Mouse (Mus musculus) thymus, adult 2 months (tissue): ENCODE data around the gene Csf1. TPM values are rescaled to one million over a fixed set of nuclear protein-coding genes. Genes with fewer than 3 reads are reported as not detected.

Source experiments
- DNase-seq: peaks from one replicate; pipeline ENCODE4 v3.0.0; 2021
- H3K27ac ChIP-seq: fragments of 200-500 bp; 2 replicates; pipeline ENCODE4 v1.5.1; 2012; ENCODE audit warnings: low read length, control low read depth; ENCODE audit not compliant: control insufficient read depth, insufficient read depth
- H3K27me3 ChIP-seq: fragments of 200-500 bp; 2 replicates; pipeline ENCODE4 v1.6.1; 2012; ENCODE audit warnings: mild to moderate bottlenecking, low read length, moderate library complexity, mixed read lengths; ENCODE audit not compliant: control insufficient read depth, insufficient read depth
- H3K36me3 ChIP-seq: fragments of 200-500 bp; 2 replicates; pipeline ENCODE4 v1.6.1; 2012; ENCODE audit warnings: mild to moderate bottlenecking, low read length, moderate library complexity; ENCODE audit not compliant: control insufficient read depth, insufficient read depth
- H3K4me1 ChIP-seq: fragments of 200-500 bp; replicated peaks from 2 replicates; pipeline ENCODE4 v1.6.1; 2012; ENCODE audit warnings: low read length; ENCODE audit not compliant: control insufficient read depth, insufficient read depth
- H3K4me3 ChIP-seq: fragments of 200-500 bp; 2 replicates; pipeline ENCODE4 v1.5.1; 2012; ENCODE audit warnings: mild to moderate bottlenecking, low read length, control low read depth, moderate library complexity; ENCODE audit not compliant: control insufficient read depth, insufficient read depth
- CTCF ChIP-seq: fragments of 200-500 bp; IDR thresholded peaks from 2 replicates; pipeline ENCODE4 v1.5.1; 2012; ENCODE audit warnings: mild to moderate bottlenecking, control low read depth, low read length, moderate library complexity, borderline replicate concordance; ENCODE audit not compliant: control insufficient read depth, poor library complexity, insufficient read depth; ENCODE audit errors: extremely low read depth
- POLR2A ChIP-seq: fragments of 200-500 bp; IDR thresholded peaks from 2 replicates; pipeline ENCODE4 v1.6.1; 2012; ENCODE audit warnings: mild to moderate bottlenecking, low read length, control low read depth, moderate library complexity; ENCODE audit not compliant: control insufficient read depth, poor library complexity, insufficient read depth; ENCODE audit errors: extremely low read depth
- WGBS: fragments of 180-500 bp; shearing (Covaris S2); methylation state at CpG from one replicate; pipeline ENCODE4 v1.1.7; 2018; 5-methylcytosine and 5-hydroxymethylcytosine counted together
- polyA plus RNA-seq: library from polyadenylated mRNA; depleted of rRNA; stranded (reverse); fragments of >200 nt; gene quantifications from 2 replicates; pipeline ENCODE4 v1.2.3, GENCODE M21; 2012

The Csf1 gene
- polyA plus RNA-seq, 1 experiment, result 12.5 TPM

GRCm38 (mm10) chr3:107733329-107733728, 26.9 kb downstream of the Csf1 start:
- TF ChIP-seq POLR2A (no peak), CTCF (no peak)
- H3K27me3 ChIP-seq, result no peaks in the 10 kb centered on the region
- no peak overlapping the region for H3K4me3 ChIP-seq
- H3K36me3 ChIP-seq, result no peaks in the 10 kb centered on the region
- no peaks in the 10 kb centered on the region for H3K4me1 ChIP-seq
- no peak for DNase-seq
- H3K27ac ChIP-seq, result no peak overlapping the region
- WGBS, result 93% methylated on average over 1 of the region's 1 CpGs

DNA sequence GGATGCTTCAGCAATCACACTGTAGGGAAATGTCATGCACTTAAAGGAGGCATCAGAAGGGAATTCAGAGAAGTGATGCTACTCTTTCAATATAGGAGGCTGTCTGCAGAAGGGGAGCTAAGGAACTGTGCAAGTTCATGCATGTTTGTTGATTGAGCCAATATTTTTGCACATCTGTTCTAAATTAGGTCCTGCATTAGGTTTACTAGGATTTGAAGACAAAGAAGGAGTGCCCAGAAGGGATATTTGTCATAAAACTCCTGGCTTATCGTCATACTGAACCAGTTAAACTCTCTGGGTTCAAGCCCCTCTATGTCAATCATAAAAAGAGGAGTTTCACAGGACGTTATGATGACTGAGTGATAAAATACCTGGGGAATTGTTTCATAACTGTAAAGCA, 30.0 kb downstream of the Csf1 start:
- WGBS, result 89% methylated on average over 2 of the region's 2 CpGs
- no peak for DNase-seq
- H3K36me3 ChIP-seq, result no peaks in the 10 kb centered on the region
- H3K27me3 ChIP-seq, result no peaks in the 10 kb centered on the region
- no peak overlapping the region for H3K4me3 ChIP-seq
- H3K27ac ChIP-seq, result no peak overlapping the region
- no peaks in the 10 kb centered on the region for H3K4me1 ChIP-seq
- TF ChIP-seq CTCF (no peak), POLR2A (no peak)

DNA sequence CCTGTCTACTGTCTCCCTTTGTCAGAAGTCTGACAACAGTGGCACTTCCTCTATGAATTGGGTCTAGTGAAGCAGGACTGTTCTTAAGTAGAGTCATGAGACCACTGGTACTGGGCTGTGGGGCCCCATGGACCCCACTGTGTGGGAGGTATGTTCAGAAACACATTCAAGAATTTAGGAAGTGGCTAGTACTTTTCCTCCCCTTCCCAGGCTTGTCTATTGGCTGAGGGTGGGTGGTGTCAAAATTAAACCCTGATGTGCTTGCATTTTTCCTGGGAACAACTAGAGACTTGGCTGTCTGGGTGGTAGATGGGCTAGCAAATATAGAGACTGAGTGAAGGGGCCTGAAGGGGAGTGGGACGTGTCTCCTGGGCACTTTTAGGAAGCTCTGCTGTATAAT, 31.8 kb downstream of the Csf1 start:
- Histone ChIP-seq H3K36me3 (no peaks in the 10 kb centered on the region), H3K27ac (no peak overlapping the region), H3K4me1 (no peaks in the 10 kb centered on the region), H3K27me3 (no peaks in the 10 kb centered on the region), H3K4me3 (no peak overlapping the region)
- WGBS, result 94% methylated on average over 1 of the region's 1 CpGs
- no peak for DNase-seq
- TF ChIP-seq POLR2A (no peak), CTCF (no peak)

GRCm38 (mm10) chr3:107715971-107716370, 44.3 kb downstream of the Csf1 start:
- H3K4me1 ChIP-seq, result no peaks in the 10 kb centered on the region
- TF ChIP-seq CTCF (no peak), POLR2A (no peak)
- H3K27ac ChIP-seq, result no peak overlapping the region
- H3K4me3 ChIP-seq, result no peak overlapping the region
- H3K36me3 ChIP-seq, result no peaks in the 10 kb centered on the region
- 97% methylated on average over 1 of the region's 1 CpGs for WGBS
- H3K27me3 ChIP-seq, result no peaks in the 10 kb centered on the region
- no peak for DNase-seq

GRCm38 (mm10) chr3:107714276-107714933, 45.9 kb downstream of the Csf1 start:
- H3K4me1 ChIP-seq, result no peaks in the 10 kb centered on the region
- WGBS, result 90% methylated on average over 5 of the region's 5 CpGs
- TF ChIP-seq POLR2A, result no peak
- no peak for TF ChIP-seq CTCF
- no peaks in the 10 kb centered on the region for H3K36me3 ChIP-seq
- no peaks in the 10 kb centered on the region for H3K27me3 ChIP-seq
- no peak overlapping the region for H3K4me3 ChIP-seq
- no peak for DNase-seq
- H3K27ac ChIP-seq, result no peak overlapping the region

GRCm38 (mm10) chr3:107712081-107712480, 48.2 kb downstream of the Csf1 start:
- DNase-seq, result no peak
- H3K36me3 ChIP-seq, result no peaks in the 10 kb centered on the region
- H3K27ac ChIP-seq, result no peak overlapping the region
- TF ChIP-seq POLR2A (no peak), CTCF (no peak)
- H3K4me3 ChIP-seq, result no peak overlapping the region
- no peaks in the 10 kb centered on the region for H3K4me1 ChIP-seq
- H3K27me3 ChIP-seq, result no peaks in the 10 kb centered on the region
- WGBS, result 79% methylated on average over 3 of the region's 3 CpGs

GRCm38 (mm10) chr3:107709156-107709555, 51.1 kb downstream of the Csf1 start:
- Histone ChIP-seq H3K4me1 (no peaks in the 10 kb centered on the region), H3K27ac (no peak overlapping the region), H3K4me3 (no peak overlapping the region), H3K27me3 (no peaks in the 10 kb centered on the region), H3K36me3 (no peaks in the 10 kb centered on the region)
- DNase-seq, result no peak
- 94% methylated on average over 3 of the region's 3 CpGs for WGBS
- no peak for TF ChIP-seq POLR2A
